Mouse (Mus musculus) heart, embryonic 16.5 days (tissue): ENCODE data around the gene Rbpj. TPM values are rescaled to one million over a fixed set of nuclear protein-coding genes. Genes with fewer than 3 reads are reported as not detected.

Experiments used
- ATAC-seq: fragments of 200-750 bp; cut with Nextera tagmentation; replicated peaks from 2 replicates; pipeline ENCODE4 v1.8.0; 2017; ENCODE audit warnings: moderate number of reproducible peaks; ENCODE audit not compliant: insufficient read depth, low FRiP score; ENCODE audit errors: extremely low read depth
- H3K27ac ChIP-seq: fragments of 300-500 bp; sonication (generic); 2 replicates; pipeline ENCODE4 v1.5.1; 2014; ENCODE audit warnings: mild to moderate bottlenecking, low read length, control low read depth, moderate library complexity
- H3K27me3 ChIP-seq: fragments of 300-500 bp; sonication (generic); 2 replicates; pipeline ENCODE4 v1.6.1; 2014; ENCODE audit warnings: low read length, mixed read lengths; ENCODE audit not compliant: control insufficient read depth, insufficient read depth
- H3K36me3 ChIP-seq: fragments of 300-500 bp; sonication (generic); 2 replicates; pipeline ENCODE4 v1.6.1; 2014; ENCODE audit not compliant: control insufficient read depth, insufficient read depth
- H3K4me1 ChIP-seq: fragments of 300-500 bp; sonication (generic); 2 replicates; pipeline ENCODE4 v1.6.1; 2014; ENCODE audit warnings: low read length, mixed read lengths; ENCODE audit not compliant: control insufficient read depth, insufficient read depth
- H3K4me2 ChIP-seq: fragments of 300-500 bp; sonication (generic); 2 replicates; pipeline ENCODE4 v1.6.1; 2014; ENCODE audit warnings: low read depth, mild to moderate bottlenecking, control low read depth, low read length
- H3K4me3 ChIP-seq: fragments of 300-500 bp; sonication (generic); 2 replicates; pipeline ENCODE4 v1.5.1; 2014; ENCODE audit warnings: mild to moderate bottlenecking, control low read depth, low read length
- H3K9ac ChIP-seq: fragments of 300-500 bp; sonication (generic); 2 replicates; pipeline ENCODE4 v1.6.1; 2014; ENCODE audit warnings: low read length, control low read depth
- H3K9me3 ChIP-seq: fragments of 300-500 bp; sonication (generic); replicated peaks from 2 replicates; pipeline ENCODE4 v1.6.1; 2016; ENCODE audit warnings: low read length; ENCODE audit not compliant: control insufficient read depth
- WGBS: fragments of 180-500 bp; shearing (Covaris S2); extraction: QIAGEN DNeasy Blood & Tissue Kit; methylation state at CpG from one replicate; pipeline ENCODE4 v1.1.7; 2014; 5-methylcytosine and 5-hydroxymethylcytosine counted together
- polyA plus RNA-seq: library from polyadenylated mRNA; unstranded; fragments of >200 nt; fragmentation: Nextera tagmentation; extraction: Ambion mirVana; gene quantifications from 2 replicates; pipeline ENCODE4 v1.2.1, GENCODE M21; 2015

The Rbpj gene
- polyA plus RNA-seq, 1 experiment from 2014 or later: 20.3 TPM

- Histone ChIP-seq H3K36me3 (no peaks in the 10 kb centered on the region), H3K9me3 (no peaks in the 10 kb centered on the region), H3K4me1 (peaks cover 17% of the 10 kb centered on the region), H3K9ac (no peak overlapping the region), H3K27me3 (0 out of 2 replicates have a peak, but pooled peaks cover 6% of the 10 kb centered on the region), H3K4me2 (no peak overlapping the region), H3K27ac (no peak overlapping the region), H3K4me3 (no peak overlapping the region)
- no peak for ATAC-seq
- 56% methylated on average over 20 of the region's 20 CpGs for whole genome bisulfite sequencing
These were observed 59.5 kb downstream of the Rbpj start for GRCm38 (mm10) chr5:53525305-53526069.

GRCm38 (mm10) chr5:53526070-53526430, 60.1 kb downstream of the Rbpj start:
- Histone ChIP-seq H3K4me1 (peaks cover 17% of the 10 kb centered on the region), H3K4me3 (no peak overlapping the region), H3K4me2 (no peak overlapping the region), H3K9ac (no peak overlapping the region), H3K27ac (no peak overlapping the region), H3K27me3 (0 out of 2 replicates have a peak, but pooled peaks cover 6% of the 10 kb centered on the region), H3K36me3 (no peaks in the 10 kb centered on the region), H3K9me3 (no peaks in the 10 kb centered on the region)
- no peak for ATAC-seq
- WGBS: 81% methylated on average over 1 of the region's 1 CpGs

- Histone ChIP-seq H3K4me2 (no peak overlapping the region), H3K27ac (no peak overlapping the region), H3K36me3 (no peaks in the 10 kb centered on the region), H3K4me1 (peaks cover 3% of the 10 kb centered on the region; the same call in 1 of the 2 replicates), H3K9me3 (no peaks in the 10 kb centered on the region), H3K9ac (no peak overlapping the region), H3K27me3 (no peaks in the 10 kb centered on the region), H3K4me3 (no peak overlapping the region)
- 83% methylated on average over 1 of the region's 1 CpGs for WGBS
- ATAC-seq: no peak
These were observed 63.9 kb downstream of the Rbpj start for GRCm38 (mm10) chr5:53529846-53530245.

- no peak overlapping the region for H3K4me2 ChIP-seq
- H3K36me3 ChIP-seq: no peaks in the 10 kb centered on the region
- ATAC-seq: no peak
- H3K27ac ChIP-seq: no peak overlapping the region
- H3K4me1 ChIP-seq: no peaks in the 10 kb centered on the region
- H3K27me3 ChIP-seq: no peaks in the 10 kb centered on the region
- no peak overlapping the region for H3K4me3 ChIP-seq
- no peaks in the 10 kb centered on the region for H3K9me3 ChIP-seq
- no peak overlapping the region for H3K9ac ChIP-seq
- 61% methylated on average over 12 of the region's 12 CpGs for WGBS
These were observed 69.1 kb downstream of the Rbpj start for GRCm38 (mm10) chr5:53535096-53535495.

GRCm38 (mm10) chr5:53536635-53537554, 70.9 kb downstream of the Rbpj start:
- 68% methylated on average over 12 of the region's 12 CpGs for whole genome bisulfite sequencing
- ATAC-seq: no peak
- no peaks in the 10 kb centered on the region for H3K9me3 ChIP-seq
- H3K4me3 ChIP-seq: no peak overlapping the region
- no peaks in the 10 kb centered on the region for H3K27me3 ChIP-seq
- H3K4me1 ChIP-seq: no peaks in the 10 kb centered on the region
- no peaks in the 10 kb centered on the region for H3K36me3 ChIP-seq
- H3K9ac ChIP-seq: no peak overlapping the region
- H3K4me2 ChIP-seq: no peak overlapping the region
- no peak overlapping the region for H3K27ac ChIP-seq

GRCm38 (mm10) chr5:53539860-53540633, 74.1 kb downstream of the Rbpj start:
- H3K27me3 ChIP-seq: no peaks in the 10 kb centered on the region
- H3K27ac ChIP-seq: no peak overlapping the region
- no peak for ATAC-seq
- H3K4me3 ChIP-seq: no peak overlapping the region
- no peak overlapping the region for H3K9ac ChIP-seq
- 73% methylated on average over 18 of the region's 18 CpGs for WGBS
- no peaks in the 10 kb centered on the region for H3K36me3 ChIP-seq
- H3K4me2 ChIP-seq: no peak overlapping the region
- no peaks in the 10 kb centered on the region for H3K9me3 ChIP-seq
- no peaks in the 10 kb centered on the region; the same call in 1 of the 2 replicates for H3K4me1 ChIP-seq

GRCm38 (mm10) chr5:53542073-53542472, 76.1 kb downstream of the Rbpj start:
- Histone ChIP-seq H3K4me2 (no peak overlapping the region), H3K4me3 (no peak overlapping the region), H3K9me3 (no peaks in the 10 kb centered on the region), H3K9ac (no peak overlapping the region), H3K4me1 (no peaks in the 10 kb centered on the region; the same call in 1 of the 2 replicates), H3K36me3 (no peaks in the 10 kb centered on the region), H3K27ac (no peak overlapping the region), H3K27me3 (no peaks in the 10 kb centered on the region)
- 7% methylated on average over 1 of the region's 1 CpGs for WGBS
- ATAC-seq: no peak

GRCm38 (mm10) chr5:53543399-53543798, 77.4 kb downstream of the Rbpj start:
- 59% methylated on average over 4 of the region's 4 CpGs for WGBS
- Histone ChIP-seq H3K4me1 (no peaks in the 10 kb centered on the region; the same call in 1 of the 2 replicates), H3K9ac (no peak overlapping the region), H3K4me2 (no peak overlapping the region), H3K36me3 (no peaks in the 10 kb centered on the region), H3K27ac (no peak overlapping the region), H3K27me3 (no peaks in the 10 kb centered on the region), H3K9me3 (no peaks in the 10 kb centered on the region), H3K4me3 (no peak overlapping the region)
- no peak for ATAC-seq
